Mouse (Mus musculus): ENCODE measurements around the gene Myo1h.

- no peak for TF ChIP-seq CTCF (conservative IDR thresholded peaks at IDR 0.05; ENCODE audit: insufficient read depth, insufficient read length, low read depth, low read length)
- TF ChIP-seq POLR2A (IDR thresholded peaks at IDR 0.05; ENCODE audit: low read depth, low read length), result no peak
Observed at GRCm38 (mm10) chr5:114407269-114407668, 118.3 kb downstream of the Myo1h start.
